Mouse (Mus musculus) neural tube, embryonic 14.5 days (tissue): ENCODE data around the gene Gm49354. TPM values are rescaled to one million over a fixed set of nuclear protein-coding genes. Genes with fewer than 3 reads are reported as not detected.

Source experiments
- ATAC-seq: fragments of 200-750 bp; cut with Nextera tagmentation; 2 replicates; pipeline ENCODE4 v1.8.0; 2017; ENCODE audit warnings: low read depth, mild to moderate bottlenecking, moderate TSS enrichment, moderate library complexity
- H3K27ac ChIP-seq: fragments of 300-500 bp; sonication (generic); 2 replicates; pipeline ENCODE4 v1.5.1; 2014; ENCODE audit warnings: low read depth, mild to moderate bottlenecking, control low read depth, low read length, moderate library complexity, mixed read lengths
- H3K27me3 ChIP-seq: fragments of 300-500 bp; sonication (generic); 2 replicates; pipeline ENCODE4 v1.6.1; 2014; ENCODE audit warnings: low read length; ENCODE audit not compliant: control insufficient read depth, insufficient read depth
- H3K36me3 ChIP-seq: fragments of 300-500 bp; sonication (generic); 2 replicates; pipeline ENCODE4 v1.6.1; 2014; ENCODE audit warnings: low read length, mixed read lengths; ENCODE audit not compliant: control insufficient read depth, insufficient read depth
- H3K4me1 ChIP-seq: fragments of 300-500 bp; sonication (generic); 2 replicates; pipeline ENCODE4 v1.6.1; 2014; ENCODE audit warnings: low read length; ENCODE audit not compliant: control insufficient read depth, insufficient read depth
- H3K4me2 ChIP-seq: fragments of 300-500 bp; sonication (generic); 2 replicates; pipeline ENCODE4 v1.6.1; 2014; ENCODE audit warnings: mild to moderate bottlenecking, low read depth, low read length, control low read depth
- H3K4me3 ChIP-seq: fragments of 300-500 bp; sonication (generic); 2 replicates; pipeline ENCODE4 v1.5.1; 2014; ENCODE audit warnings: low read depth, low read length, control low read depth, mixed read lengths
- H3K9ac ChIP-seq: fragments of 300-500 bp; sonication (generic); replicated peaks from 2 replicates; pipeline ENCODE4 v1.6.1; 2014; ENCODE audit warnings: low read depth, mild to moderate bottlenecking, control low read depth, low read length, mixed read lengths
- H3K9me3 ChIP-seq: fragments of 300-500 bp; sonication (generic); 2 replicates; pipeline ENCODE4 v1.6.1; 2016; ENCODE audit warnings: low read length; ENCODE audit not compliant: control insufficient read depth
- WGBS: fragments of 180-500 bp; shearing (Covaris S2); extraction: QIAGEN DNeasy Blood & Tissue Kit; methylation state at CpG from one replicate; pipeline ENCODE4 v1.1.7; 2014; 5-methylcytosine and 5-hydroxymethylcytosine counted together
- polyA plus RNA-seq: library from polyadenylated mRNA; unstranded; fragments of >200 nt; fragmentation: Nextera tagmentation; extraction: Ambion mirVana; gene quantifications from 2 replicates; pipeline ENCODE4 v1.2.1, GENCODE M21; 2014

Gene Gm49354
- polyA plus RNA-seq, result not detected in 2 replicates

GRCm38 (mm10) chr13:59782145-59782544, at the start of gene Gm49354:
Gene Gm49354 (minus strand): TSS chr13:59782245.
- ATAC-seq, result no peak
- Histone ChIP-seq H3K36me3 (peaks cover 83% of the 10 kb centered on the region), H3K9ac (no peak within 1 kb of the TSS), H3K4me1 (no peaks in the 10 kb centered on the region), H3K4me3 (no peak within 1 kb of the TSS), H3K4me2 (no peak within 1 kb of the TSS), H3K27me3 (no peaks in the 10 kb centered on the region), H3K27ac (no peak within 1 kb of the TSS), H3K9me3 (no peaks in the 10 kb centered on the region)
- WGBS, result 93% methylated on average over 7 of the region's 7 CpGs

DNA sequence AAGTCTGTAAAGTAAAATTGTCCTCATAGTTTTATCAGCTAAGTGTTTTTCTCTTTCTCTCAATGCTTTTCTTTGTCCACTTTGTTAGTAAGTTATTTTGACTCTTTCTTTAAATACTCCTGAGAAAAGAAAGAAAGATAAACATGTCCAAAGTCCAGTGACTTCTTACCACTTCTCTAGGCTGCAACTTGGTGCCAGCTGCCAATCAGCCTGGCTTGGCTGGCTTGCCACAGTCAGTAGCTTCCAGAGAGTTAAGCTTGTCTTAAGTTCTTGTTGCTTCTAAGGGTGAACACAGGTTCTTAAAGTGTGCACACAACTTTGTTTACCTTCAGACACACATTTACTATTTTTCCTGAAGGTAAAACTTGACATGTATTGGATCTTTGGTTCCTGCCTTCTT, 43.9 kb upstream of the Gm49354 start:
- H3K4me1 ChIP-seq, result peaks cover 11% of the 10 kb centered on the region
- no peak overlapping the region for H3K9ac ChIP-seq
- H3K27me3 ChIP-seq, result no peaks in the 10 kb centered on the region
- H3K4me3 ChIP-seq, result no peak overlapping the region
- no peaks in the 10 kb centered on the region for H3K36me3 ChIP-seq
- H3K9me3 ChIP-seq, result no peaks in the 10 kb centered on the region
- ATAC-seq, result no peak
- H3K4me2 ChIP-seq, result no peak overlapping the region
- H3K27ac ChIP-seq, result no peak overlapping the region

- no peaks in the 10 kb centered on the region for H3K9me3 ChIP-seq
- H3K9ac ChIP-seq, result peak within 1 kb of the TSS; percentile 84
- WGBS, result under 1% methylated on average over 92 of the region's 100 CpGs
- no peaks in the 10 kb centered on the region for H3K27me3 ChIP-seq
- peak within 1 kb of the TSS; percentile 90 for H3K27ac ChIP-seq
- peak within 1 kb of the TSS; percentile 53 for H3K4me2 ChIP-seq
- peaks cover 32% of the 10 kb centered on the region for H3K4me1 ChIP-seq
- peak; percentile 97 for ATAC-seq
- no peaks in the 10 kb centered on the region for H3K36me3 ChIP-seq
- H3K4me3 ChIP-seq, result peak within 1 kb of the TSS; percentile 95
Measured at GRCm38 (mm10) chr13:59822507-59823462, 40.7 kb upstream of the Gm49354 start, which contains the start of gene Tut7. Gene Tut7 (minus strand): TSS chr13:59823147.

- H3K4me2 ChIP-seq, result 0 out of 2 replicates have a peak overlapping the region, but pooled peaks have one; percentile 23
- no peak overlapping the region for H3K27ac ChIP-seq
- H3K36me3 ChIP-seq, result peaks cover 3% of the 10 kb centered on the region; the same call in 1 of the 2 replicates
- no peaks in the 10 kb centered on the region for H3K9me3 ChIP-seq
- H3K9ac ChIP-seq, result no peak overlapping the region
- 84% methylated on average over 3 of the region's 3 CpGs for WGBS
- no peak overlapping the region for H3K4me3 ChIP-seq
- peaks cover 32% of the 10 kb centered on the region for H3K4me1 ChIP-seq
- no peak for ATAC-seq
- H3K27me3 ChIP-seq, result no peaks in the 10 kb centered on the region
Measured at GRCm38 (mm10) chr13:59820836-59821235, 38.8 kb upstream of the Gm49354 start.

DNA sequence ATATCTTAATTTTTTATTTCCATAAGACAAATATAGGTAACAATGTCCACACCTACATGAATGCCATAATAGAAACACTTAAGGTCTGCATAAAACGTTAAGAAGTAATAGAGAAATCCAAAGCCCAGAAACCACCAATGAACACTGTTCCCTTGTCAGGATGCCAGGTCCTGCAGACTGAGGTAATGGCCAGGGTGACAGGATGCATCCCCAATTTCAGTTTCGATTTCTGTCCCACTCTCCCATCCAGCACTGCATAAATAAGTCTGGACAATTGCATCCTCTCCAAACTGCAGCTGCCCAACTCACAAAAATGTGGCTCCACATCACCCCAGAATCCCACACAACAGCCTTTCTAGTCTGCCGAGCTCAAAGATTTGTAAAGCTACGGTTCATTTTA, 38.1 kb upstream of the Gm49354 start:
- no peak for ATAC-seq
- H3K27me3 ChIP-seq, result no peaks in the 10 kb centered on the region
- H3K4me1 ChIP-seq, result peaks cover 32% of the 10 kb centered on the region
- H3K4me3 ChIP-seq, result no peak overlapping the region
- 68% methylated on average over 4 of the region's 4 CpGs for WGBS
- H3K9ac ChIP-seq, result no peak overlapping the region
- peak overlapping the region; percentile 12; the same call in 1 of the 2 replicates for H3K4me2 ChIP-seq
- H3K27ac ChIP-seq, result no peak overlapping the region
- no peaks in the 10 kb centered on the region for H3K9me3 ChIP-seq
- H3K36me3 ChIP-seq, result peaks cover 10% of the 10 kb centered on the region

GRCm38 (mm10) chr13:59817352-59817751, 35.3 kb upstream of the Gm49354 start:
- peaks cover 32% of the 10 kb centered on the region for H3K4me1 ChIP-seq
- H3K27ac ChIP-seq, result no peak overlapping the region
- no peak overlapping the region for H3K4me2 ChIP-seq
- WGBS, result 91% methylated on average over 4 of the region's 4 CpGs
- no peak overlapping the region for H3K4me3 ChIP-seq
- ATAC-seq, result no peak
- H3K9ac ChIP-seq, result no peak overlapping the region
- no peaks in the 10 kb centered on the region for H3K27me3 ChIP-seq
- H3K9me3 ChIP-seq, result no peaks in the 10 kb centered on the region
- H3K36me3 ChIP-seq, result peaks cover 26% of the 10 kb centered on the region

DNA sequence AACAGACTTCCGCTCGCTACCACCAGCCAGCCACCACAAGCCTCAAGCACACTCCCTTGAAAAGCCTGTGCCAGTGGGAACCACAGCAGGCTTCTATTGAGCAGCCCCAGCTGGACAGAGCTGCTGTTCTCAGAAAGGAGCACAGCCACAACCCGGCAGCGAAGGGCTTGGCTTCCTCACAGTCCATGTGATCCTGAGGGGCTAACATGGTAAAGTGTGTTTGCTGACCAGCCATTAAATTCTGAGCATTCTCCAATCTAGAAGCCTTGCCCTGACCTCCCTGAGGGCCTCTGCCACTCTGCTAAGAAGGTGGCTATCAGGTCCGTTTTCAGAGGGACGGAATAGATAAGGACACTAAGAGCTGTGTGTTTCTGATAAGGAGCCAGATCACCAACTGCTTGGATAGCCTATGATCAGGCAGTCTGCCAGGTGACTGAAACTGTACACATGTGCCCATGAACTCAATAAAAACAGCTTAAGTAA, 32.1 kb upstream of the Gm49354 start:
- Histone ChIP-seq H3K9me3 (no peaks in the 10 kb centered on the region), H3K4me2 (no peak overlapping the region), H3K4me1 (peaks cover 6% of the 10 kb centered on the region; the same call in 1 of the 2 replicates), H3K27me3 (no peaks in the 10 kb centered on the region), H3K36me3 (peaks cover 51% of the 10 kb centered on the region), H3K27ac (no peak overlapping the region), H3K9ac (no peak overlapping the region), H3K4me3 (no peak overlapping the region)
- ATAC-seq, result no peak
- 88% methylated on average over 6 of the region's 6 CpGs for WGBS

- H3K27me3 ChIP-seq, result no peaks in the 10 kb centered on the region
- peaks cover 66% of the 10 kb centered on the region for H3K36me3 ChIP-seq
- H3K4me1 ChIP-seq, result no peaks in the 10 kb centered on the region
- ATAC-seq, result no peak
- no peak overlapping the region for H3K4me2 ChIP-seq
- H3K9me3 ChIP-seq, result no peaks in the 10 kb centered on the region
- H3K27ac ChIP-seq, result no peak overlapping the region
- H3K4me3 ChIP-seq, result no peak overlapping the region
- WGBS, result over 99% methylated on average over 3 of the region's 3 CpGs
- no peak overlapping the region for H3K9ac ChIP-seq
Measured at GRCm38 (mm10) chr13:59811581-59811980, 29.5 kb upstream of the Gm49354 start.

DNA sequence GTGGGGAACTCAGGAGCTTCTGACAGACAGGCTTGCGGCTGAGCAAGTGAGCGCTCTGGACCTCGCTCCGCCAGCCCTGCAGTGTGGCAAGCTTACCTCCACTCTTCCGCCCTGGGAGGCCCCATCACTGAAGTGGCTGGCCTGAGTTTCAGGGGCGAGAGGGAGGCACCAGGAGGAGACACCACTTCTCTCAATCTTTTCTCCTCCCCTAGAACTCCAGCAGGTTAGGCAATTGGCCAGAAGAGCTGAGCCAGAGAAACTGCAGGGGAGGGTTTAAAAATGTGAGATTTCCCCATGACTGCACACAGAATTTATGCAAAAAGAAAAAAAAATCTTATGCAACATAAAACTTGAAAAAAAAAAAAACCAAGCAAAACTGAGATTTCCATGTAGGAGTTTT, 19.0 kb upstream of the Gm49354 start:
- no peak overlapping the region for H3K4me2 ChIP-seq
- H3K27ac ChIP-seq, result no peak overlapping the region
- H3K9me3 ChIP-seq, result no peaks in the 10 kb centered on the region
- no peaks in the 10 kb centered on the region for H3K4me1 ChIP-seq
- no peak overlapping the region for H3K4me3 ChIP-seq
- no peak overlapping the region for H3K9ac ChIP-seq
- H3K36me3 ChIP-seq, result peaks cover 93% of the 10 kb centered on the region
- 90% methylated on average over 6 of the region's 6 CpGs for WGBS
- no peaks in the 10 kb centered on the region for H3K27me3 ChIP-seq
- no peak for ATAC-seq
